Mouse (Mus musculus) testis, adult 2 months (tissue): Measurements from ENCODE around the gene Gm10553. TPM values are rescaled to one million over a fixed set of nuclear protein-coding genes. Genes with fewer than 3 reads are reported as not detected.
"Not testable (repeated sequence)": the region's sequence is repeated elsewhere in the genome, so short reads cannot be mapped to it uniquely, and the experiment has no call there.

ENCODE experiments used
- H3K27ac ChIP-seq: fragments of 200-500 bp; 2 replicates; pipeline ENCODE4 v1.5.1; 2012; ENCODE audit warnings: low read depth, low read length; ENCODE audit not compliant: control insufficient read depth, insufficient read depth
- H3K27me3 ChIP-seq: fragments of 200-500 bp; 2 replicates; pipeline ENCODE4 v1.6.1; 2012; ENCODE audit warnings: mild to moderate bottlenecking, low read length, moderate library complexity; ENCODE audit not compliant: control insufficient read depth, insufficient read depth
- H3K36me3 ChIP-seq: fragments of 200-500 bp; 2 replicates; pipeline ENCODE4 v1.6.1; 2012; ENCODE audit warnings: mild to moderate bottlenecking, low read length; ENCODE audit not compliant: control insufficient read depth, insufficient read depth
- H3K4me1 ChIP-seq: fragments of 200-500 bp; 2 replicates; pipeline ENCODE4 v1.6.1; 2012; ENCODE audit warnings: low read length; ENCODE audit not compliant: control insufficient read depth, insufficient read depth
- H3K4me3 ChIP-seq: fragments of 200-500 bp; 2 replicates; pipeline ENCODE4 v1.5.1; 2012; ENCODE audit warnings: low read depth, mild to moderate bottlenecking, low read length, moderate library complexity, mixed read lengths; ENCODE audit not compliant: control insufficient read depth
- polyA plus RNA-seq: library from polyadenylated mRNA; depleted of rRNA; stranded (reverse); fragments of >200 nt; gene quantifications from 2 replicates; pipeline ENCODE4 v1.2.3, GENCODE M21; 2012; rRNA removed

The Gm10553 gene
- polyA plus RNA-seq, 1 experiment: not detected

GRCm38 (mm10) chr1:85111572-85111971 lies 11.6 kb downstream of the Gm10553 start:
- H3K4me1 ChIP-seq, H3K27ac ChIP-seq, H3K4me3 ChIP-seq, H3K27me3 ChIP-seq, H3K36me3 ChIP-seq: not testable (repeated sequence)

GRCm38 (mm10) chr1:85112266-85112665 lies 12.3 kb downstream of the Gm10553 start:
- not testable (repeated sequence) for H3K36me3 ChIP-seq, H3K4me1 ChIP-seq, H3K27ac ChIP-seq, H3K27me3 ChIP-seq, H3K4me3 ChIP-seq

GRCm38 (mm10) chr1:85112889-85113288 lies 12.9 kb downstream of the Gm10553 start:
- not testable (repeated sequence) for H3K4me3 ChIP-seq, H3K36me3 ChIP-seq, H3K27ac ChIP-seq, H3K4me1 ChIP-seq, H3K27me3 ChIP-seq

GRCm38 (mm10) chr1:85114078-85114477 lies 14.1 kb downstream of the Gm10553 start:
- H3K4me3 ChIP-seq, H3K36me3 ChIP-seq, H3K27ac ChIP-seq, H3K4me1 ChIP-seq, H3K27me3 ChIP-seq: not testable (repeated sequence)

- not testable (repeated sequence) for H3K27me3 ChIP-seq, H3K4me1 ChIP-seq, H3K4me3 ChIP-seq, H3K36me3 ChIP-seq, H3K27ac ChIP-seq
Measured at GRCm38 (mm10) chr1:85114666-85115402, 14.9 kb downstream of the Gm10553 start.

GRCm38 (mm10) chr1:85117537-85117936 lies 17.6 kb downstream of the Gm10553 start:
- H3K4me1 ChIP-seq, H3K27me3 ChIP-seq, H3K27ac ChIP-seq, H3K4me3 ChIP-seq, H3K36me3 ChIP-seq: not testable (repeated sequence)

GRCm38 (mm10) chr1:85118341-85118740 lies 18.4 kb downstream of the Gm10553 start:
- H3K27ac ChIP-seq, H3K4me1 ChIP-seq, H3K27me3 ChIP-seq, H3K36me3 ChIP-seq, H3K4me3 ChIP-seq: not testable (repeated sequence)

- H3K4me3 ChIP-seq, H3K36me3 ChIP-seq, H3K27me3 ChIP-seq, H3K27ac ChIP-seq, H3K4me1 ChIP-seq: not testable (repeated sequence)
Measured at GRCm38 (mm10) chr1:85121841-85122240, 21.9 kb downstream of the Gm10553 start.

GRCm38 (mm10) chr1:85133671-85134070 lies 33.7 kb downstream of the Gm10553 start:
- H3K36me3 ChIP-seq, H3K4me3 ChIP-seq, H3K4me1 ChIP-seq, H3K27me3 ChIP-seq, H3K27ac ChIP-seq: not testable (repeated sequence)

Other genes starting within 250 kb of the Gm10553 start
- 1.1 and 1.8 TPM in 2 replicates for gene Slc16a14, start 165.0 kb upstream of the Gm10553 start, polyA plus RNA-seq
- not detected in 2 replicates for gene A530032D15Rik, start 9.7 kb downstream of the Gm10553 start, polyA plus RNA-seq
- gene C130026I21Rik, start 170.4 kb downstream of the Gm10553 start, polyA plus RNA-seq: 0.12 TPM in 1 of 2 replicates, not detected in the other